Comparison of ENCODE assay signal across 19 mouse cellular contexts in genomic region chr11:105407846-105408441, GRCm38 (mm10). TPM values are rescaled to one million over a fixed set of nuclear protein-coding genes. Genes with fewer than 3 reads are reported as not detected.
DNase-seq lines count a peak whose midpoint lies in the region; ATAC-seq and TF ChIP-seq lines count a peak whose summit lies in the region.
"Had no signal": no experiment of that assay in that cellular context is flagged by ENCODE, and none has a peak within 500 bp of the region (broad histone marks: within the 10 kb centered on the region; RNA-seq: fewer than 3 reads in every experiment).

No protein-coding gene starts in this region.

- no peak overlapping the region for H3K27ac ChIP-seq in hindbrain, embryonic 14.5 days
- no peak overlapping the region for H3K27ac ChIP-seq in hindbrain, embryonic 11.5 days (ENCODE audit: low read depth, low read length)
- no peak overlapping the region for H3K27ac ChIP-seq in lung, postnatal 0 days (ENCODE audit: low read length)
- no peak overlapping the region for H3K27ac ChIP-seq in kidney, postnatal 0 days
- no peak overlapping the region for H3K27ac ChIP-seq in heart, embryonic 12.5 days (ENCODE audit: poor library complexity, severe bottlenecking)
- H3K27ac ChIP-seq: embryonic facial prominence, embryonic 12.5 days; hindbrain, embryonic 13.5 days; intestine, embryonic 15.5 days; liver, embryonic 14.5 days had no signal

- H3K4me3 ChIP-seq in hindbrain, embryonic 14.5 days (replicated peaks; ENCODE audit: low read length) = no peak overlapping the region
- H3K4me3 ChIP-seq in hindbrain, embryonic 11.5 days (ENCODE audit: low read depth, low read length) = no peak overlapping the region
- no peak overlapping the region for H3K4me3 ChIP-seq in lung, postnatal 0 days (ENCODE audit: low read depth, low read length)
- H3K4me3 ChIP-seq in kidney, postnatal 0 days (replicated peaks; ENCODE audit: low read depth, low read length) = no peak overlapping the region
- H3K4me3 ChIP-seq in heart, embryonic 12.5 days = no peak overlapping the region
- H3K4me3 ChIP-seq: embryonic facial prominence, embryonic 12.5 days; hindbrain, embryonic 13.5 days; intestine, embryonic 15.5 days had no signal

- no peak for ATAC-seq in hindbrain, embryonic 14.5 days (ENCODE audit: low FRiP score)
- no peak for ATAC-seq in hindbrain, embryonic 11.5 days (ENCODE audit: low FRiP score)
- no peak for ATAC-seq in lung, postnatal 0 days
- no peak for ATAC-seq in kidney, postnatal 0 days (replicated peaks; ENCODE audit: low FRiP score, low read depth)
- ATAC-seq in heart, embryonic 12.5 days (ENCODE audit: insufficient number of reproducible peaks, low FRiP score) = no peak
- ATAC-seq: intestine, embryonic 15.5 days had no signal

- WGBS in hindbrain, embryonic 14.5 days = 51% methylated on average over 6 of the region's 6 CpGs
- WGBS in hindbrain, embryonic 11.5 days = 62% methylated on average over 6 of the region's 6 CpGs
- WGBS in lung, postnatal 0 days = 68% methylated on average over 6 of the region's 6 CpGs
- WGBS in kidney, postnatal 0 days = 22% methylated on average over 6 of the region's 6 CpGs
- 79% methylated on average over 6 of the region's 6 CpGs for WGBS in heart, embryonic 12.5 days

- TF ChIP-seq EP300 in lung, postnatal 0 days (IDR thresholded peaks at IDR 0.05) = no peak

- peak; percentile 43 for DNase-seq in hindbrain, embryonic 14.5 days (ENCODE audit: low spot score)
- no peak for DNase-seq in hindbrain, embryonic 11.5 days (ENCODE audit: low spot score)
- DNase-seq in lung, postnatal 10 days = peak; percentile 32
- no peak for DNase-seq in lung, postnatal 0 days (ENCODE audit: low spot score)
- DNase-seq in brain, embryonic 14.5 days (ENCODE audit: low read depth) = peak; percentile 83
- DNase-seq in kidney, postnatal 0 days (ENCODE audit: low spot score) = peak; percentile 67
- no peak for DNase-seq in layer of hippocampus, adult 11-12 months (ENCODE audit: low spot score)
- DNase-seq: adrenal gland, adult 2 months; cerebellum, adult 9-11 months; lung, postnatal 14 days; thymus, postnatal 14 days had no signal

- no peaks in the 10 kb centered on the region for H3K27me3 ChIP-seq in hindbrain, embryonic 14.5 days (ENCODE audit: control insufficient read depth, insufficient read depth, low read length)
- no peaks in the 10 kb centered on the region for H3K27me3 ChIP-seq in hindbrain, embryonic 11.5 days (ENCODE audit: control insufficient read depth, insufficient read depth, low read length)
- no peaks in the 10 kb centered on the region for H3K27me3 ChIP-seq in lung, postnatal 0 days (replicated peaks; ENCODE audit: insufficient read depth, low read length)
- no peaks in the 10 kb centered on the region for H3K27me3 ChIP-seq in kidney, postnatal 0 days (ENCODE audit: insufficient read depth, low read length)
- H3K27me3 ChIP-seq in heart, embryonic 12.5 days (replicated peaks) = no peaks in the 10 kb centered on the region
- H3K27me3 ChIP-seq: embryonic facial prominence, embryonic 12.5 days; hindbrain, embryonic 13.5 days; intestine, embryonic 15.5 days had no signal

- no peak overlapping the region for H3K4me2 ChIP-seq in hindbrain, embryonic 14.5 days (replicated peaks)
- H3K4me2 ChIP-seq in hindbrain, embryonic 11.5 days (replicated peaks; ENCODE audit: low read depth, low read length) = no peak overlapping the region
- H3K4me2 ChIP-seq in lung, postnatal 0 days (replicated peaks; ENCODE audit: low read depth, low read length) = no peak overlapping the region
- H3K4me2 ChIP-seq in kidney, postnatal 0 days (ENCODE audit: low read length) = no peak overlapping the region
- no peak overlapping the region for H3K4me2 ChIP-seq in heart, embryonic 12.5 days
- H3K4me2 ChIP-seq: embryonic facial prominence, embryonic 12.5 days; hindbrain, embryonic 13.5 days; intestine, embryonic 15.5 days had no signal

- no peaks in the 10 kb centered on the region for H3K9me3 ChIP-seq in hindbrain, embryonic 14.5 days (ENCODE audit: control insufficient read depth, low read length)
- H3K9me3 ChIP-seq in hindbrain, embryonic 11.5 days (ENCODE audit: control insufficient read depth, low read length) = no peaks in the 10 kb centered on the region
- no peaks in the 10 kb centered on the region for H3K9me3 ChIP-seq in lung, postnatal 0 days (ENCODE audit: low read length)
- no peaks in the 10 kb centered on the region for H3K9me3 ChIP-seq in kidney, postnatal 0 days (replicated peaks; ENCODE audit: low read length)
- no peaks in the 10 kb centered on the region for H3K9me3 ChIP-seq in heart, embryonic 12.5 days (replicated peaks)
- H3K9me3 ChIP-seq: embryonic facial prominence, embryonic 12.5 days; hindbrain, embryonic 13.5 days; intestine, embryonic 15.5 days had no signal

- no peak overlapping the region for H3K9ac ChIP-seq in hindbrain, embryonic 14.5 days
- H3K9ac ChIP-seq in hindbrain, embryonic 11.5 days (ENCODE audit: low read depth, low read length) = no peak overlapping the region
- no peak overlapping the region for H3K9ac ChIP-seq in lung, postnatal 0 days (replicated peaks; ENCODE audit: low read depth)
- H3K9ac ChIP-seq in kidney, postnatal 0 days (ENCODE audit: low read depth, low read length) = no peak overlapping the region
- H3K9ac ChIP-seq in heart, embryonic 12.5 days = no peak overlapping the region
- H3K9ac ChIP-seq: embryonic facial prominence, embryonic 12.5 days; hindbrain, embryonic 13.5 days; intestine, embryonic 15.5 days; liver, embryonic 14.5 days had no signal

- peaks cover 9% of the 10 kb centered on the region; the same call in 1 of the 2 replicates for H3K4me1 ChIP-seq in hindbrain, embryonic 14.5 days (replicated peaks; ENCODE audit: control insufficient read depth, insufficient read depth, low read length)
- no peaks in the 10 kb centered on the region for H3K4me1 ChIP-seq in hindbrain, embryonic 11.5 days (replicated peaks; ENCODE audit: control insufficient read depth, insufficient read depth, low read length)
- H3K4me1 ChIP-seq in lung, postnatal 0 days (ENCODE audit: insufficient read depth, low read depth, low read length) = no peaks in the 10 kb centered on the region
- 0 out of 2 replicates have a peak, but pooled peaks cover 5% of the 10 kb centered on the region for H3K4me1 ChIP-seq in kidney, postnatal 0 days (replicated peaks; ENCODE audit: insufficient read depth, low read length)
- peaks cover 7% of the 10 kb centered on the region for H3K4me1 ChIP-seq in heart, embryonic 12.5 days (replicated peaks)
- H3K4me1 ChIP-seq: embryonic facial prominence, embryonic 12.5 days had no signal

- H3K36me3 ChIP-seq in hindbrain, embryonic 14.5 days (replicated peaks; ENCODE audit: control insufficient read depth, insufficient read depth) = no peaks in the 10 kb centered on the region
- no peaks in the 10 kb centered on the region for H3K36me3 ChIP-seq in hindbrain, embryonic 11.5 days (ENCODE audit: control insufficient read depth, insufficient read depth, low read length)
- H3K36me3 ChIP-seq in lung, postnatal 0 days (ENCODE audit: insufficient read depth, low read length) = no peaks in the 10 kb centered on the region
- H3K36me3 ChIP-seq in kidney, postnatal 0 days (ENCODE audit: insufficient read depth, low read length) = no peaks in the 10 kb centered on the region
- no peaks in the 10 kb centered on the region for H3K36me3 ChIP-seq in heart, embryonic 12.5 days
- H3K36me3 ChIP-seq: embryonic facial prominence, embryonic 12.5 days; hindbrain, embryonic 13.5 days; intestine, embryonic 15.5 days had no signal

- no peak for TF ChIP-seq CTCF in lung, postnatal 0 days (IDR thresholded peaks at IDR 0.05)
- no peak for TF ChIP-seq CTCF in brain, embryonic 14.5 days (IDR thresholded peaks at IDR 0.05; ENCODE audit: borderline replicate concordance, extremely low read depth, insufficient read depth, insufficient read length)
- no peak for TF ChIP-seq CTCF in kidney, postnatal 0 days (IDR thresholded peaks at IDR 0.05; ENCODE audit: low read depth)

- TF ChIP-seq POLR2A in brain, embryonic 14.5 days (IDR thresholded peaks at IDR 0.05; ENCODE audit: borderline replicate concordance, extremely low read depth, insufficient read depth, insufficient read length, poor library complexity, severe bottlenecking) = no peak

RNA-seq across cellular contexts. Expression of gene March10, which starts 48.6 kb away (rescaled TPM):
- 0.41 and 0.60 TPM in 2 replicates for polyA plus RNA-seq in hindbrain, embryonic 14.5 days (2014; fragmentation: Nextera tagmentation; extraction: Ambion mirVana)
- polyA plus RNA-seq in hindbrain, embryonic 11.5 days (2014; fragmentation: Nextera tagmentation; extraction: Ambion mirVana) = 0.29 and 0.37 TPM in 2 replicates
- polyA plus RNA-seq in lung, postnatal 0 days (2015; fragmentation: Nextera tagmentation; extraction: Ambion mirVana) = 0.24 and 0.27 TPM in 2 replicates
- 0.14 and 0.29 TPM in 2 replicates for polyA plus RNA-seq in brain, embryonic 14.5 days (2012; rRNA removed)
- 0.83 and 1.2 TPM in 2 replicates for polyA plus RNA-seq in kidney, postnatal 0 days (2015; fragmentation: Nextera tagmentation; extraction: Ambion mirVana)
- 0.57 TPM in 1 of 2 replicates, not detected in the other for polyA plus RNA-seq in heart, embryonic 12.5 days (2016; fragmentation: Nextera tagmentation; extraction: Ambion mirVana)
- polyA plus RNA-seq: adrenal gland, adult 2 months; heart, postnatal 0 days; intestine, embryonic 15.5 days; limb, embryonic 11.5 days; liver, embryonic 14.5 days; neural tube, embryonic 11.5 days had no signal

Comparison
In these comparisons a context has a peak if more than half of its experiments do, and no peak if none do; other contexts are left out.
1. DNase-seq: peak in hindbrain, embryonic 14.5 days (single experiment), lung, postnatal 10 days (single experiment), brain, embryonic 14.5 days (single experiment) and kidney, postnatal 0 days (single experiment); none in hindbrain, embryonic 11.5 days (single experiment), lung, postnatal 0 days (single experiment) and layer of hippocampus, adult 11-12 months (single experiment).